Mouse (Mus musculus) Muller cell, postnatal 12 days (primary cell): ENCODE measurements at regions not wholly inside any gene's neighbourhood (a gene's known extent, or its start where the extent isn't known, plus 50 kb on each side); places are given as distances from the start of the nearest gene placed in this dataset.
A peak's percentile ranks its signal among the peaks of the same experiment; 100 is the strongest.

Experiments used
- DNase-seq: peaks from one replicate; pipeline ENCODE4 v3.0.0-alpha.2; 2015; ENCODE audit errors: inconsistent ontology term

GRCm38 (mm10) chrX:77190863-77191262 is 319.9 kb upstream of the Tbl1x start:
- DNase-seq, result peak; percentile 78

- no peak for DNase-seq
Observed at GRCm38 (mm10) chrX:77208726-77209125, 302.1 kb upstream of the Tbl1x start.

- DNase-seq, result peak; percentile 5
Observed at GRCm38 (mm10) chrX:77219355-77219754, 291.5 kb upstream of the Tbl1x start.
